Mouse (Mus musculus) kidney, adult 2 months (tissue): ENCODE measurements around the gene Aox3.

Experiments used
- CTCF ChIP-seq: fragments of 200-500 bp; conservative IDR thresholded peaks from 2 replicates; pipeline ENCODE4 v1.5.1; 2011; ENCODE audit warnings: low read depth, mild to moderate bottlenecking, control low read depth, low read length, moderate library complexity, mixed read lengths; ENCODE audit not compliant: insufficient read depth, insufficient read length
- POLR2A ChIP-seq: fragments of 200-500 bp; IDR thresholded peaks from one replicate; pipeline ENCODE4 v1.6.1; 2011; ENCODE audit warnings: low read depth, low read length, control low read depth

DNA sequence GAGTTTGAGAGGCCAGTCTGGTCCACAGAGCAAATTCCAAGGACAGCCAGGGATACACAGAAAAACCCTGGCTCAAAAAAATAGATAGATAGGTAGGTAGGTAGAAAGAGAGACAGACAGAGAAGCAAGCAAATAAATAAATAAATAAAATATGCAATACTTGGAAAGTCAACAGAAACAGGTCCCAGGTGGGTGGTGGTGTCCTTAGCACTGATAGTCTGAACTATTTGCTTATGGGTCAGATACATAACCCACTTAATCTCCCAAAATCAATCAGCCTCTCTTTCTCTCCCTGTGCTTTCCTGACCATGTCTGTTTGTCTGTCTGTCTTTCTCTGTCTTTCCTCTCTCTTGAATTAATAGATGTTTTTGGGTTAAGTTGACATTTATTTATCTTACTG is 35.0 kb upstream of the Aox3 start:
- TF ChIP-seq CTCF (no peak), POLR2A (no peak)
